Mouse (Mus musculus) lung, postnatal 36 days (tissue): ENCODE data around the gene Galns.

Source experiments
- DNase-seq: peaks from one replicate; pipeline ENCODE4 v3.0.0; 2022; ENCODE audit warnings: mixed read lengths

Gene Galns

GRCm38 (mm10) chr8:122611295-122612133, at the start of gene Galns, which contains the start of gene Trappc2l:
Galns (minus strand) TSS chr8:122611463.
Trappc2l (plus strand) TSS chr8:122611640.
- peak; percentile 98 for DNase-seq

- no peak for DNase-seq
These were observed 48.8 kb upstream of the Galns start for GRCm38 (mm10) chr8:122660022-122660421.

GRCm38 (mm10) chr8:122658807-122659160, 47.5 kb upstream of the Galns start:
- no peak for DNase-seq

GRCm38 (mm10) chr8:122658149-122658806, 47.0 kb upstream of the Galns start:
- DNase-seq, result no peak

GRCm38 (mm10) chr8:122656056-122656999, 45.1 kb upstream of the Galns start:
- peak; percentile 95 for DNase-seq

GRCm38 (mm10) chr8:122654768-122655167, 43.5 kb upstream of the Galns start:
- DNase-seq, result peak; percentile 90

- no peak for DNase-seq
These were observed 41.4 kb upstream of the Galns start for GRCm38 (mm10) chr8:122652643-122653042.

GRCm38 (mm10) chr8:122651326-122651921, 40.2 kb upstream of the Galns start:
- DNase-seq, result no peak

GRCm38 (mm10) chr8:122648192-122648970, 37.1 kb upstream of the Galns start:
- no peak for DNase-seq

- no peak for DNase-seq
These were observed 35.1 kb upstream of the Galns start for GRCm38 (mm10) chr8:122646337-122646736.

GRCm38 (mm10) chr8:122644175-122644954, 33.1 kb upstream of the Galns start:
- no peak for DNase-seq

GRCm38 (mm10) chr8:122642071-122642470, 30.8 kb upstream of the Galns start:
- DNase-seq, result peak; percentile 83

- no peak for DNase-seq
These were observed 30.1 kb upstream of the Galns start for GRCm38 (mm10) chr8:122641406-122641805.

GRCm38 (mm10) chr8:122640825-122641224, 29.6 kb upstream of the Galns start:
- no peak for DNase-seq

- DNase-seq, result peak; percentile 79
These were observed 28.4 kb upstream of the Galns start for GRCm38 (mm10) chr8:122639521-122640248.

- no peak for DNase-seq
These were observed 27.3 kb upstream of the Galns start for GRCm38 (mm10) chr8:122638601-122639000.

- DNase-seq, result no peak
These were observed 26.0 kb upstream of the Galns start for GRCm38 (mm10) chr8:122637230-122637629.

GRCm38 (mm10) chr8:122636803-122637175, 25.5 kb upstream of the Galns start:
- DNase-seq, result no peak

- peak; percentile 37 for DNase-seq
These were observed 24.9 kb upstream of the Galns start for GRCm38 (mm10) chr8:122635878-122636802.
